Mouse (Mus musculus): ENCODE results near the gene Krt80. TPM values are rescaled to one million over a fixed set of nuclear protein-coding genes. Genes with fewer than 3 reads are reported as not detected.

The Krt80 gene
- 0.63 TPM in 1 of 2 replicates, not detected in the other for polyA plus RNA-seq (2012; ENCODE audit: insufficient read depth, low replicate concordance)

DNA sequence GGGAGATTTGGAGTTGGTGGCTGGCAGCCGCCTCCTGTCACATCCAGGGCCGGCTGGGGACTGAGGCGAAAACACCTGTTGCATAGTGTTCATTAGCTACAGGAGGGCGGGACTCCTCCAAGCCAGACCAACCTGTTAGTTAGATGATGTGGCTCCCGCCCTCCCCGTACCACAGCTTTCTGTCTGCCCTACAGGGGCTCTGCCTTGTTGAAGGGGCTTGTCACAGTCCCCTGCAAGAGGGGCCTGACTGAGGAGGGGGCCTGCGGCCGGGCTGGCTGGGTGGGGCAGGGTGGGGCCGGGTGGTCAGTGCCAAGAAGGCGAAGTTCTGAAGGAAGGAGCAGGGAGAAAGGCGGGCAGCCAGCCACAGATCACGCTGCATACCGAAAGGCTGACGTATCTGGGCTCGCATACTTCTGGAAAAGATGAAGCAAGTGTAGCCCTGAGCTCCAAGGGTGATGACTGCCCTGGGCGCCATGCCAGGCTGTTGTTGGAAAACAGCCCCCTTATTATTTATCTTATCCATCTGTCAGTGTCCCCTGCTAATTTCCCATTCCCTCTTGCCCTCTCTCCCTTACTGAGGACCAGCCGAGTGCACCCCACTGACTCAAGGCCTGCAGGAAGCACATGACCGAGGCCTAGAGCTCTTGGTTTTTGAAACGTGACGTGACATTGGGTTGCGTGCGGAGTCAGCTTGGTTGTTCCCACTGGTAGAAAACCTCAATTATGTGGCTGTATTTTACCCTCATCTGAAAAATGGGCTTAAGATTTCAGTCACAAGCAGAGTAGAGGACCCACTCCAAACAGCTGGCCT is at the start of gene Krt80:
Gene Krt80 (minus strand): TSS at position 62 of the 811 bp plus-strand sequence.
- no peak within 1 kb of the TSS for H3K4me3 ChIP-seq (replicated peaks)
- no peaks in the 10 kb centered on the region for H3K36me3 ChIP-seq (replicated peaks; ENCODE audit: low read length)
- H3K9me3 ChIP-seq: no peaks in the 10 kb centered on the region
- peaks cover 77% of the 10 kb centered on the region for H3K27me3 ChIP-seq (replicated peaks)
- H3K4me1 ChIP-seq: peaks cover 54% of the 10 kb centered on the region
- no peak for TF ChIP-seq FLI1 (IDR thresholded peaks at IDR 0.05; ENCODE audit: low read length)
- TF ChIP-seq GATA1 (IDR thresholded peaks at IDR 0.05; ENCODE audit: borderline replicate concordance, low read length): no peak

DNA sequence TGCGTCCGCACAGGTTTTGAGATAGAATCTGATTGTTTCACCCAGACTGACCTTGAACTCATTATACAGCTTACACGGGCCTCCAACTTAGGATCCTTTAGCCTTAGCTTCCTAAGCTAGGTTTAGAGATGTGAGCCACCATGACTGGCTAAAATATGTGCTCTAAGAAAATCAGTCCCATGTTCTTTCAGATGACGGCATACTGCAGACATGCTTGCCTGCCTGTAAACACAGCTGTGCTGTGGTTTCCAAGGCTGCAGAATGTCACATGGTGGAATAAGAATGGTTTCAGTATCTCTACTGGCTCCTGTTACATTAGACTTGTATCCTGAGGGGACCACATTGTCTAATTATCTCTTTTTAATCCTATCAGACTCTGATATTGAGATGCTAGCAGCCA is 49.0 kb upstream of the Krt80 start:
- peaks cover 5% of the 10 kb centered on the region; the same call in 1 of the 2 replicates for H3K4me1 ChIP-seq
- no peaks in the 10 kb centered on the region for H3K36me3 ChIP-seq (replicated peaks; ENCODE audit: low read length)
- no peaks in the 10 kb centered on the region for H3K9me3 ChIP-seq
- no peak for TF ChIP-seq FLI1 (IDR thresholded peaks at IDR 0.05; ENCODE audit: low read length)
- no peak overlapping the region for H3K4me3 ChIP-seq (replicated peaks)
- peaks cover 78% of the 10 kb centered on the region for H3K27me3 ChIP-seq (replicated peaks)

DNA sequence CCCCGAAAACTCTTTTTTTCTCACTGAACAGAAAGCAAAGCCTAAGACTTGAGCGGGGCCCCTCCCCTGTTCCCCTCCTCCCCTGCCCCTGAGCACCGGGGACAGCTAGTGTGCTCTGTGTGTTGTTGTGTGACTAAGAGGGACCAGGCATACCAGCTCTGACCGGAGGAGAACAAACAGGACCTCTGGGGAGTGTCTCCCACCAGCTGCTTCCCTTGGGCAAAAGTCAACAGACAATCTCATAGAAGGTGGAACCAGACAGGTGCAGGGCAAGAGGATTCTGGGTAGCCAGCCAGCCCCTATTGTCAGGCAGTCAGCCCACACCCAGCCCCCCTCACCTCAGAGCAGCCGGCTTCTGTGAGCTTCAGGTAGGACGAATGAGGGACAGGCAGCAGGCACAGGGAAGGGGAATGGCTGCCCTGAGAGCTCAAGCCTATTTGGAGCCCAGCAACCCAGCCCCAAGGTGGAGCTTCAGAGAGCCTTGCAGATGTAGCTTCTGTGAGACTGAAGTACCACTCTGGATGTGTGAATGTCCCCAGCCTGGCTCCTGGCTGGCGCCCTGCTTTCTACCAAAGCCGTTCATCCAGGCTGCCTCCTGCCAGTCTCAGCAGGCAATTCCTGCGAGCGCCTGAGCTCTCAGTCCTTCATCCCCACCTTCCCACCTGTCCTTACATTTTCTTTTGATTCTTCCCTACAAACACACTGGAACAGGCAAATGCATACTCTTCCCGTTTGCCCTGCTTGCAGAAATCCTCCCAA is 45.0 kb upstream of the Krt80 start:
- Histone ChIP-seq H3K4me3 (replicated peaks) (no peak overlapping the region), H3K4me1 (peaks cover 5% of the 10 kb centered on the region; the same call in 1 of the 2 replicates), H3K9me3 (no peaks in the 10 kb centered on the region), H3K36me3 (replicated peaks; ENCODE audit: low read length) (no peaks in the 10 kb centered on the region), H3K27me3 (replicated peaks) (peaks cover 88% of the 10 kb centered on the region)
- TF ChIP-seq GATA1 (IDR thresholded peaks at IDR 0.05; ENCODE audit: borderline replicate concordance, low read length) (no peak), FLI1 (IDR thresholded peaks at IDR 0.05; ENCODE audit: low read length) (no peak)

DNA sequence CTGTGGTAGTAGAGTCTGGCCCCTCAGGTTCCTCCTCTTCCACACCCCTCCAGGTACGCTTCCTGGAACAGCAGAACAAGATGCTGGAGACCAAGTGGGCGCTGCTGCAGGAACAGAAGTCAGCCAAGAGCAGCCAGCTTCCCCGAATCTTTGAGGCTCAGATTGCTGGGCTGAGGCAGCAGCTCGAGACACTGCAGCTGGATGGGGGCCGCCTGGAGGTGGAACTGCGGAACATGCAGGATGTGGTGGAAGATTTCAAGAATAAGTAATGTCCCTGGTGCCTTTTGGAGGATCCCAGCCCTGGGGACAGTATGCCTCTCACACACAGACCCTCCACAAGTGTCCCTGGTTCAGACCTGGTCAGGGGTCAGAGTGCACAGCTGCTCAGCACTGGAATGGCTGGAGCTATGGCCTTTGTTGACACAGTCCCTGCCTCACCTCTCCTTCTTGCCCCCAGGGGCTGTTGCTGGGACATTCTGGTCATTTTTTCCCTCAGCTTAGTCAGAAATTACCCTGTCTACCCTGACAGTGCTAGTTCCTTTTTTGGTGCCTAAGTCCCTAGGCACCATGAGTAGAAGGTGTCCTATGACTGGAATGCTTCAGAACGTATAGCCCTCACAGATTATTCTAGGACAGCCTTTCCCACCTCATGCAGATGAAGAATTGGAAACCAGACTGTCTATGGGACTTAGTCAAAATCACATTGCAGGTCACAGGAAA is 44.1 kb upstream of the Krt80 start:
- no peak for TF ChIP-seq FLI1 (IDR thresholded peaks at IDR 0.05; ENCODE audit: low read length)
- no peak for TF ChIP-seq GATA1 (IDR thresholded peaks at IDR 0.05; ENCODE audit: borderline replicate concordance, low read length)
- no peak overlapping the region for H3K4me3 ChIP-seq (replicated peaks)
- H3K9me3 ChIP-seq: no peaks in the 10 kb centered on the region
- H3K27me3 ChIP-seq (replicated peaks): peaks cover 82% of the 10 kb centered on the region
- H3K4me1 ChIP-seq: peaks cover 5% of the 10 kb centered on the region; the same call in 1 of the 2 replicates
- H3K36me3 ChIP-seq (replicated peaks; ENCODE audit: low read length): no peaks in the 10 kb centered on the region

DNA sequence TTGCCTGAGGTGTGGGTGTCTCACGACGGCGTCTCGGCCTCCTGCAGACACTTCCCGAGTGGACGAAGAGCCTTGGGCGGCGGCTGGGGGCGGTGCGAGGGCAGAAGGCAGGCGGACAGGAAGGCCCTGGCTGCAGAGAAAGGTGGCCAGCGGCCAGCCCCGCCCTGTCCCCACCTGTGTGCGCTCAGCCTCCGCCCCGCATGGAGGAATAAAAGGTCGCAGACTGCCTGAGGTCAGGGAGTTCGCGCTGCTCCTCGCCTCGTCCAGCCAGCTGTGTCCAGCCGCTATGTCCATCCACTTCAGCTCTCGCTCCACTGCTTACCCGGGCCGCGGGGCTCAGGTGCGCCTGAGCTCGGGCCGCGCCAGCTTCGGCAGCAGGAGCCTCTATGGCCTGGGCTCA is 42.2 kb upstream of the Krt80 start:
- H3K4me3 ChIP-seq (replicated peaks): no peak overlapping the region
- H3K27me3 ChIP-seq (replicated peaks): peaks cover 75% of the 10 kb centered on the region
- no peaks in the 10 kb centered on the region for H3K36me3 ChIP-seq (replicated peaks; ENCODE audit: low read length)
- peaks cover 14% of the 10 kb centered on the region for H3K4me1 ChIP-seq
- H3K9me3 ChIP-seq: no peaks in the 10 kb centered on the region
- TF ChIP-seq GATA1 (IDR thresholded peaks at IDR 0.05; ENCODE audit: borderline replicate concordance, low read length): no peak
- no peak for TF ChIP-seq FLI1 (IDR thresholded peaks at IDR 0.05; ENCODE audit: low read length)

DNA sequence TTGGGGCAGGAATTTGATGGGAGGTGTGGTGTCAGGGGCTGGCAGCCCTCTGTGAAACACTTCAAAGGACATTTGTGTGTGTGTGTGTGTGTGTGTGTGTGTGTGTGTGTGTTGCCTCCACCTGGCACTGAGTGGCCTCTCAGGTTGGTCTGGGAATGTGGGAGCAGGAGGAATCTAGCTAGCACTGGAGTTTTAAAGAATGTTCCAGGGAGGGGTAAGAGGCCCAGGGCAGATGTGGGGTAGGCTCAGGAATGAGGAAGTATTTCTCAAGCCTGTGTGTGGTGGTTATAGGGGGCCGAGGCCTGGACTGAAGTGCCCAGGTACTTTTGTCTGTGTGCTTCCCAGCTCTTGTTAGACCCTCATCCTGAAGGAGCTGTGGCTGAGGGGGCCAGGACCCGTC is 40.8 kb upstream of the Krt80 start, which contains the start of gene Krt7:
Gene Krt7 (plus strand): TSS at position 269 of the 400 bp plus-strand sequence.
- TF ChIP-seq FLI1 (IDR thresholded peaks at IDR 0.05; ENCODE audit: low read length): no peak
- no peak for TF ChIP-seq GATA1 (IDR thresholded peaks at IDR 0.05; ENCODE audit: borderline replicate concordance, low read length)
- peaks cover 72% of the 10 kb centered on the region for H3K27me3 ChIP-seq (replicated peaks)
- no peaks in the 10 kb centered on the region for H3K36me3 ChIP-seq (replicated peaks; ENCODE audit: low read length)
- H3K4me1 ChIP-seq: peaks cover 15% of the 10 kb centered on the region
- no peaks in the 10 kb centered on the region for H3K9me3 ChIP-seq
- no peak within 1 kb of the TSS for H3K4me3 ChIP-seq (replicated peaks)

DNA sequence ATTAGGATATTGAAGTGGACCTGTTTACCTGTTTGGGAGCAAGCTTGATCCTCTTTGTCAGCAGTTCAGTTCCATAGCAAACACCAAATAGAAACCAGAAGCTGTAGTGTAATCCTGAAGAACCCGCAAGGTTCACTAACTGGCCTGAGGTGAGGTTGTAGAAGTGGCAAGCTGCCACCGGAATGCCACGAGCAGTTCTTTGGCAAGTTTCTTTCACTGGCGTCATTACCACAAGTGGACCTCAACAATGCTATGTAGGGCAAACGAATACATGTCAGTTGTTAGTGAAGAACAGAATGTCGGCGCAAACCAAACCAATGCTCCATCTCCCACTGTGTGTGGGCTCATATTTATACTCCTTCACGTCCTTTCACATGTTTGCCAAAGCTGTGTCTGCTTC is 28.3 kb upstream of the Krt80 start:
- TF ChIP-seq FLI1 (IDR thresholded peaks at IDR 0.05; ENCODE audit: low read length) (no peak), GATA1 (IDR thresholded peaks at IDR 0.05; ENCODE audit: borderline replicate concordance, low read length) (no peak)
- H3K4me3 ChIP-seq (replicated peaks): no peak overlapping the region
- peaks cover 53% of the 10 kb centered on the region for H3K27me3 ChIP-seq (replicated peaks)
- no peaks in the 10 kb centered on the region for H3K9me3 ChIP-seq
- H3K4me1 ChIP-seq: peaks cover 9% of the 10 kb centered on the region
- no peaks in the 10 kb centered on the region for H3K36me3 ChIP-seq (replicated peaks; ENCODE audit: low read length)

DNA sequence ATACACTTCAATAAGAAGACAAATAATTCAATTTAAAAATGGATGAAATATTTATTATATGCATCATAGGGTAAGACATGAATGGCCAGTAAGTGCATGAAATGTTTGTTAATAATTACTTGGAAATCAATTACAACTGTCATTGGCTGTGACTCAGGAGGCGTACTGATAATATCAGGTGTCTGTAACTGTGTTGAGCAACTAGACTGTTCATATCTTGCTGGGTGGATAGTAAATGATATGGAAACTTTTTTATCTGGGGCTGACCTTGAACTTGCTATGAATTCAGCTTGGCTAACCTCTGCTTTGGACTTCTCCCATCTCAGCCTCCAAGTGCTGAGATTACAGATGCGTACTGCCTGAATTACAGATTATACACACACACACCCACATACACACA is 27.7 kb upstream of the Krt80 start:
- no peak overlapping the region for H3K4me3 ChIP-seq (replicated peaks)
- TF ChIP-seq GATA1 (IDR thresholded peaks at IDR 0.05; ENCODE audit: borderline replicate concordance, low read length) (no peak), FLI1 (IDR thresholded peaks at IDR 0.05; ENCODE audit: low read length) (no peak)
- H3K27me3 ChIP-seq (replicated peaks): peaks cover 56% of the 10 kb centered on the region
- peaks cover 9% of the 10 kb centered on the region for H3K4me1 ChIP-seq
- H3K9me3 ChIP-seq: peaks cover 5% of the 10 kb centered on the region; the same call in 1 of the 2 replicates
- H3K36me3 ChIP-seq (replicated peaks; ENCODE audit: low read length): no peaks in the 10 kb centered on the region

DNA sequence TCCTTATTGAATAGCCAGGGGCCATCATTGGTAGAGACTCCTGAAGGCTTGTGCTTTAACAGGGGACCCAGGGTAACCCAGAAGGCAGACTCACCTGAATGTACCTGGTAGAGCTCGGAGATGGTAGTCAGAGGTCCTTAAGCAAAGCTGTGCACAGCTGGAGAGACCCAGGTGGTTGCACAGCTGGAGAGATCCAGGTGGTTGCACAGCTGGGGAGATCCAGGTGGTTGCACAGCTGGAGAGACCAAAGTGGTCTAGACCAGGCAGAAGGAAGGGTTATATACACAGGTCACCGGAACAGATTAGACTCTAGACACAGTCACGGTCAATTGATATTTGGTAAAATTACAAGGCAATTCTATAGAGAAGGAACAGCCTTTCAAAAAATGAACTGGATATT is 27.0 kb upstream of the Krt80 start:
- Histone ChIP-seq H3K4me3 (replicated peaks) (no peak overlapping the region), H3K27me3 (replicated peaks) (peaks cover 59% of the 10 kb centered on the region), H3K9me3 (peaks cover 8% of the 10 kb centered on the region; the same call in 1 of the 2 replicates), H3K36me3 (replicated peaks; ENCODE audit: low read length) (no peaks in the 10 kb centered on the region), H3K4me1 (peaks cover 9% of the 10 kb centered on the region)
- TF ChIP-seq GATA1 (IDR thresholded peaks at IDR 0.05; ENCODE audit: borderline replicate concordance, low read length) (no peak), FLI1 (IDR thresholded peaks at IDR 0.05; ENCODE audit: low read length) (no peak)

All from megakaryocyte, embryonic 14.5 days (primary cell).